Mouse (Mus musculus) skeletal muscle tissue, adult 2 months (tissue): ENCODE results near the gene Rnf19b.

Source experiments
- DNase-seq: peaks from one replicate; pipeline ENCODE4 v3.0.0-alpha.2; 2012; ENCODE audit warnings: low read depth, low spot score

Rnf19b gene

DNA sequence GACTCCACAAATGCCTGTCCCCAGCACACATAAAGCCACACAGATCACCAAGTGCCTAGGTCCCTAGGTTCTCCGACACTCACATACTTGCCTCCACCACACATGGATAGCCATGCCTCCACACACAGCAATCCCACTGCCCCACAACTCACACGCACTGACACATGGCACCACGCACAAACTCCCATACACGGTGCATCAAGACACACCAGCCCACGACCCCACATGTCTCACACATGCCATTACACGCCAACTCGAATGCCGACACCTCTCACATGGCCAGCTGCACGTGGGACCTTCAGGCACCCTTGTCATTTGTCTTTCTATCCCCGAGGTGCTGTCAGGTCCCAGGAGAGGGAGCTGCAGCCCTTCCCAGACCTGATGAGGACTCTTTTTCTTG, 61.6 kb downstream of the Rnf19b start:
- DNase-seq, result no peak

DNA sequence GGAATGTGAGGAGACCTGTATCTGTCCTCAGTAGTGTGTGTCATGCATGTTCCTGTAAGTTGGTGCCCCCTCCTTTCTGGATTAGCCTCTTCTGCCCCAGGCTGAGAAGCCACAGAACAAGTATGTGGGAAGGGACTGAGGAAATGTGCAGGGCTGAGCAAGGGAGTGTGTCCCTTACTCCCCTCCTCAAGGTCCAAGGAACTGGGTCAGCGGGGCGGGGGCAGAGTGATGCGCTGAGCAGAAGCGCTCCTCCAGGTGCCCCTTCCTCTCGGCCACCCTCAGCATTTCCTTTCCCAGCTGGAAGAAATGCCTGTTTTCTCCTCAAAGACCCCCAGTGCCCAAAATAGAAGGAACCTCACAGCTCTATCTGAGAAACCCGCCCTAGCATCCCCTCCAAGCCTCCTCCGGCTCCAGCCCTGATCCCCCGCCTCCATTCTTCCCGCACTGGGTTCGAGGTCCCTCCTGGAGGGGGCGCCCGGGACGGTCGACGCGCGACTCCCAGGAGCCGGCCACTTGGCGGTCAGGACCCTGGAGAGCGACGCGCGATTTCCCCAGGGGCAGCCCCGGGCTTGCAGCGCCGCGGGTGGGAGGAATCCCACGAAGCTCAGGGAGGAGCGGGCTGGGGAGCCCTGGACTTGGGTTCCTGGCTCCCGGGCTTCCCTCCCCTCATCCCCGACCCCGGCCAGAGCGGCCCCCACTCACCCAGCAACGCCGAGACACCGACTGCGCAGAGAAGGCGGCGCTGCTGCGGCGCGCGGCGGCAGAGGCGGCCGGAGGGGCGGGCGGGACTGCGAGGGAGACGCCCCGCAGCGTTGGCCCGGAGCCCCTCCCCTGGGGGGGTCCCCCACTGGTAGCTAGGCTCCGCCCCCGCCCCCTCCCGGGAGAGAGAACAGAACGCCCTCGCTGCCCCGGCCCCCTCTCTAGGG, 62.7 kb downstream of the Rnf19b start:
- DNase-seq, result no peak

GRCm38 (mm10) chr4:129121569-129122086, 63.6 kb downstream of the Rnf19b start, which contains the start of gene Hpca:
Gene Hpca, minus strand, starts transcription at chr4:129122036.
- DNase-seq, result no peak

GRCm38 (mm10) chr4:129122107-129122506, 64.0 kb downstream of the Rnf19b start:
- no peak for DNase-seq

DNA sequence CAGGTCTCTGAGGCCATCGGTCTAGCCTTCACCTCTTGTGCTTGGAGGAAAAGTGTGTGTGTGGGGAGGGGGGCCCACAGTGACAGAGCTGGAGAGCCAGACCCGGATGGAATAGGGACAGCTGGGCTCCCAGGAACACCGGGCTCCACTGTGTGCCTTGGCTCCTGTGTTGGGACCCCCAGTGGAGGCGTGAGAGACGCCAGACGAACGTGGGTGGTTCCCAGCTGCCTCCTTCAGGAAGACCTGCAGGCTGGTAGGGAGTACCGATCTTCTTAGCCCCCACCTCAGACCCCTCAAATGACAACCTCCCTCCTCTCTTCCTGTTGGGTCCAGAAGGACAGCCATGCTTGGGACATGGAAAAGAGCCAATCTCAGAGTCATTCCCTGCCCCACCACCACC, 64.6 kb downstream of the Rnf19b start:
- DNase-seq, result no peak

- DNase-seq, result no peak
Measured at GRCm38 (mm10) chr4:129124652-129125146, 66.6 kb downstream of the Rnf19b start.

DNA sequence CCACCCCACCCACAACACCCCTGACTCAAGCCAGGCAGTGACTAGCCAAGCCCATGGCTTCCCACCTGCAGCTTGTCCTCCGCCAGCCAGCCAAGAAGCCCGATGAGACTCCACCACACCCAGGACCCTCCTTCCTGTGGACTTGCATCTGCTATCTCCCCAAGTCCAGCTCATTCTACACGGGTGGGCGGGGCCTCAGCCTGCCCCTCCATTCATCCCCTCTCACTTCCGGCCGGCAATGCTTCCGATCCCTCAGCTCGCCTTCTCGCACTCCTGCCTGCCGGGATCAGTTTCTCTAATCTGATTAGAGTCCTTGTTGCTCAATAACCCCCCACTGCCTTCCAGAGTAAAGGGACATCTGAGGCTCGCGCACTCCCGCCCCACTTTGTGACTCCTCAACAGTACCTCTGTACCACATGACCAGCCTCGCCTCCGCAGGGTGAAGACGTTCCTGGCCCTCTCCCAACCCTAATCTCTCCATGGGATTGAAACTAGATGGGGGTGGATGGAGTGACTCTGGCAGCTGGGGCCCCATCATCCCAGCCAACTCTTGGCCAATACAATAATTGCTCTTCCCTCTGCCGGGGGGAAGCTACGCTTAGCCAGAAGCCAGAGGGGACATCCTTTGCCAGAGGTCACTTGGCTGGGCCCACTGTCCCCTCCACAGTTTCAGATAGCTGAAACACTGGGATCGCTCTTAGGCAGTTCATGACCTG, 67.8 kb downstream of the Rnf19b start:
- no peak for DNase-seq

DNA sequence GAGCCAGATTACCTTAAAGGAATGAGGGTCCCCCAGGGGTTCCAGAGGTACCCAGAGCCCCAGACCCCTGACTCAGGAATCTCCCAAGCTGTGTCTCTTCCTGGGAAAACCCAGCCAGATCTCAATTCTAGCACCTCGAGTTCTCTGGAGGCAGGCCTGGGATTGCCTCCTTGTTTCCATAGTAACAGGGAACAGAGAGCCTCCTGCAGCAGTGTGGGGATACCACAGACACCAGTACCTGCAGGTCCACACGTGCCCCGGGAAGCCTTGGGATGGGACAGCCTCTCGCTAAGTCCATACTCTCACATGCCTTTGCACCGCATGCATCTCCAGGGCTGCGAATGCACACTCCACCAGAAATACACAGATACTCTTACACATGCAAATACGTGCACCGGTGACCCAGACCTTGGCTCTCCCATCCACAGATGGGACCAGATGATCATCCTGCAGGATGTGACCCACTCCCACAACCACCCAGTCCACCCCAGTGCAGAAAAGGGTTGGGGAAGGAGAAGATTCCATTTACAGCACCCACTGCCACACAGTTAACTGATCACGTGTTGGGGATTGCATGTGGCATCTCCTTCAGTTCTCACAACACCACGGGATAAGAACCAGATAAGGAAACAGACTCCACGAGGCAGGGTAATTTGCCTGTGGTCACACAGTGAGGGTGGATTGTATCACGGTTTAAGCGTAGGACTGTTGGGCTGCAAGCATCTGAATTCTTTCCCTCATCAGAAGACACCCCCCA, 70.7 kb downstream of the Rnf19b start:
- DNase-seq, result no peak

DNA sequence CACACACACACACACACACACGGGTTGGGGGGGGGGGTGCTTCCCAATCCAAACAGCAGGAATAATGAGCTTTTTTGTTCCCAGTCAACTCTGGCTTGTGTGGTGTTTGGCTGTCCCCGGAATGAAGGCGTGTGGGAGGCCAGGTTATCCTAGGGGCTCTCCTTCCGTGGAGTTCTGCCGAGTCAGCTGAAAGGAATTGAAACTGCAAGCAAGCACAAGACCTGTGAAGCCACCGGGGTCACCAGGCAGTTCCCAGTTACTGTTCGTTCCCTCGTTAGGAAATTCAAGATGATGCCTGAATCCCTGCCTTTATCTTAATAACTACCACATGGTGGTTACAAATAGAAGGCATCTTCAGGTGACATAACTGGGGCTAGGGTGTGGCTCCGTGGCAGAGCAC, 71.3 kb downstream of the Rnf19b start:
- no peak for DNase-seq

DNA sequence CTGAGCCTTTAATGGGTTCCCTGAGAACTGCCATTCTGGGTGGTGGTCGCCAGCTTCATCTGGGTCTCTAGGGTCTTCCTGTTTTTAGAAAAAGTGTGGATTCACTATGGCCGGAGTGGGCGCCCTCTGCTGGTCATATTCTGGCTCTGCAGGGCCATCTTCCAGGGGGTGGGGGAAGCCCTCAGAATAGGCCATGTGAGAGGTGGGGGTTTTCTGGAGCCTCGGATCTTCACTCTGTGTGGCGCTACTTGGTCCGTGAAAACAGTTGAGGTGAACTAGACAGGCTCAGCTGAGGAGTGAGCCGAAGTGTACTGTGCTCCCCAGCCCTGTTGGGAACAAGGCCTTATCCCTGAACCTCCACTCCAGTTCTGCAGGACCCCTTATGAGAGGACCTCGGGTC, 72.1 kb downstream of the Rnf19b start:
- no peak for DNase-seq

- no peak for DNase-seq
Measured at GRCm38 (mm10) chr4:129130755-129131303, 72.8 kb downstream of the Rnf19b start.

- DNase-seq, result no peak
Measured at GRCm38 (mm10) chr4:129134799-129135585, 76.9 kb downstream of the Rnf19b start.
